Mouse (Mus musculus): ENCODE results near the gene Gm21119.
"Not testable (repeated sequence)": the region's sequence is repeated elsewhere in the genome, so short reads cannot be mapped to it uniquely, and the experiment has no call there.

The Gm21119 gene

GRCm38 (mm10) chr8:20678418-20678817 is 63.7 kb downstream of the Gm21119 start:
- DNase-seq, result not testable (repeated sequence)

All from cerebellum, postnatal 14 days (tissue).